Mouse (Mus musculus): ENCODE results near the gene Foxa2.

GRCm38 (mm10) chr2:148042126-148042640 lies 4.6 kb downstream of the Foxa2 start:
- TF ChIP-seq CTCF (conservative IDR thresholded peaks at IDR 0.05; ENCODE audit: insufficient read depth, insufficient read length, low read depth, low read length) (no peak), POLR2A (IDR thresholded peaks at IDR 0.05; ENCODE audit: low read depth, low read length) (no peak)

Measured in kidney, adult 2 months (tissue).